Mouse (Mus musculus): ENCODE results near the gene Dcbld1. TPM values are rescaled to one million over a fixed set of nuclear protein-coding genes. Genes with fewer than 3 reads are reported as not detected.
"Not testable (repeated sequence)": the region's sequence is repeated elsewhere in the genome, so short reads cannot be mapped to it uniquely, and the experiment has no call there.

Dcbld1 gene
- total RNA-seq, 2 experiments from 2014 or later = 5.5 to 6.3 TPM

DNA sequence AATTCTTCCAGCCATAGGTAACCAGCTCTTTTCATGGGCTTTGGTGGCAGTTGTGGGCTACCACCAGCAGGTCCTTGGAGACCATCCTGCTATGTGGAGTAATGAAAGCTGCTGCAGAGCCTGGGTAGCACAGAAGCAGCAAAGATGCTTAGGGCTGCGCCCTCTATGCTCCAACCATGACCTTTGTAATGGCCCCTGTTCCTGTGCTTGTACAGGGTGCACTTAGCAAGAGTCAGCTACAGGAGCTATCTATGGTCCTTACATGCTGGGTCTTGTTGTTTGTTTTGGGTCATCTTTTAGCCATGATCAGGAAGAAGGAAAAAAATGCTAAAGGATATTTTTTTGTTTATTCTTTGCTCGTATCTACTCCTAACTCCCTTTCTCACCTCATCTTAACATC lies 24.3 kb downstream of the Dcbld1 start:
- no peak for DNase-seq (ENCODE audit: low spot score in 2 of 2)
- intact Hi-C loops (cut with DNase I) = no loop called here

DNA sequence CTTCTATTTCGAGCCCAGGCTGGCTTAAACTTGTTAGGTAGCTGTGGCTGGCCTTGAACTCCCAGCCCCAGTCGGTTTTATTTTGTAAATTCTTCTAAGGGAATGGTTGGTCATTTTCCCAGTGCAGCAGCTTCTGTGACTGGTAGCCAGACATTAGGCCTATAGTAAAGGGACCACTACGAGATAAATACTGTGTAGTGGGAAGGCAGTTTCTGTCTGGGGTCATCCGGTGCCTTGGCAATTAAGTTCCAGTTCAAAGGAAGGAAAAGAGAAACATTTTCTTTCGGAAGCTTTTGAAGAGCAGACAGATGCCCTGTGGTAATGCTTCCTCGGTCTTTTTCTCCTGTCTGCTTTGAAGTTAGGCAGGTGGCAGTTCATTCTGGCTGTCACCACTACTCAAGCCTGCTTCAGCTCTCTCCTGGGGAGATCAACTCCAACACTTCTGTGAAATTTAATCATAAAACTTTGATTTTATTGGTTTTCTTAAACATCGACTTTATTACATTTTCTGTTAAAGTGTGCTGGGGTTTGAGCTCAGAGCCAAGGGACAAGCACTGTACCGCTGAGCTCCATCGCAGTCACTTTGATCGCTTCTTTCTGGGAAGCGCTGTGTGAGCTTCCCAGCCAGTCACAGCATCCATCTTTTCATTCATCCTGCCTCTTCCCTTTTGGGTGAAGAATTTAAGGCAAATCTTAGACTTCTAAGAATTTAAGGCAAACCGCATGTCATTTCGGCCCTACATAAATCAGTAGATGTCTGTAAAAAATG lies 24.9 kb downstream of the Dcbld1 start:
- DNase-seq (ENCODE audit: low spot score in 2 of 2) = no peak
- intact Hi-C loops (cut with DNase I) = no loop called here

DNA sequence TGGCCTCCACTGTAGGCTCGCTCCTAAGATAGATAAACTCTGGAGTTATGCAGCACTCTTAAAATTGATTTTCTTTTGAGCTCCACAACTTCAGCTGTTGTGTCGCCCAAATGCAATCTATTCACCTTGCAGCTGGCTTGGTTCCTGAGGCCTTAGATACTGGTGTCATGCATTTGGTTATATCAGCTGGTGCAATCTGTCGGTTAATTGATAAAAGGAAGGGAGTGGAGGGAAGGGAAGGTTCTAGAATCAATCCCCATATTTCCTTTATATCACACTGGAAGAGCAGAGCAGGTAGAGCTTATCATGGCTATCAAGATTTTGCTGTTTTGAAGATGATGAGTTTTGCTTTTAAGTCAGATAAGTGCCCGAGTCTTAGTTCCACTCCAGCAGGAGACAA lies 26.8 kb downstream of the Dcbld1 start:
- intact Hi-C loops (cut with DNase I) = no loop called here
- no peak for DNase-seq (ENCODE audit: low spot score in 2 of 2)

DNA sequence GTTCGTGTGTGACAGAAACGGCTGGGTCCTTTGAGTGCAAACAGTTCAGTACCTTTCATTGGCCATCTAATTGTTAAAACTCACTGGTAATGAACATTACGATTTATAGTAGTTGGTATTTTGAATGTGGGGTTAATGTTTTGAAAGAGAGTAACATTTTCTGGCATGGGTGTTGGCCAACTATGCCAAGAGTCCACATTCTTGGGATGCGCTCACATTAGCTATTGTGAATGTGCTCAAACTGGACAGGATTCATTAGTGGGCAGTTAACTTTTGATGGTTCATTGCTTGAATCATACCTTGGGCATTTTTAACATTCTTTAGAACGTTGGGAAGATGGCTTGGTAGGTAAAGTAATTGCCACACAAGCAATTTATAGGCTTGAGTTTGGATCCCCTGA lies 30.7 kb downstream of the Dcbld1 start:
- DNase-seq (ENCODE audit: low spot score in 2 of 2) = no peak
- intact Hi-C loops (cut with DNase I) = no loop called here

DNA sequence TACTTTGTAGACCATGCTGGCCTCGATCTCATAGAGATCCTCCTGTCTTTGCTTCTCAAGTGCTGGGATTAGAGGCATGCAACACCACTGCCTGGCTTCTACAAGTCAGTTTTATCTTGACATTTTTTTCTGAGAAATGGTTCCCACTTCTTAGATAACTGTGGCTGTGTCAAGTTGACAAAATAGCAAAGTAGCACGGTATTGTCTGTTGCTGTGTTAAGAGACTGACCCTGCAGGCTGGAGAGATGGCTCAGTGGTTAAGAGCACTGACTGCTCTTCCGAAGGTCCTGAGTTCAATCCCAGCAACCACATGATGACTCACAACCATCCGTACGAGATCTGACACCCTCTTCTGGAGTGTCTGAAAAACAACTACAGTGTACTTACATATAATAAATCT lies 35.5 kb downstream of the Dcbld1 start:
- intact Hi-C loops (cut with DNase I) = no loop called here
- no peak for DNase-seq (ENCODE audit: low spot score in 2 of 2)

DNA sequence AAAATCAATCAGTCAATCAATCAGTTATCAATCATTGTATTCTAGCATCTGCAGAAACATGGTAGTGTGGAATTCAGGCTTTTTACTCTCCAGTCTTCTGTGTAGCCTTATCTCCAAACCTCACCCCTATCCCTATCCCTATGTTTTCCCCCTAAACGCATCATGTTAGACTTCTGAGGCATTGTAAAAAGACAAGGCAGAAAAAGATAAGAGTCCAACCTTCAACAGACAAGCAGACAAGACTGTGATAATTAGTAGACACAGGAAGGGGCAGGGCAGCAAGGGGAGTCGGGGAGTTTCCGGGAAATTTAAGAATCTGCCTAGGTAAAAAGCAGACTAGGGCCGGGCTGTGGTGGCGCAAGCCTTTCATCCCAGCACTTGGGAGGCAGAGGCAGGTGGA lies 38.0 kb downstream of the Dcbld1 start:
- DNase-seq (ENCODE audit: low spot score in 2 of 2) = no peak
- intact Hi-C loops (cut with DNase I) = no loop called here

DNA sequence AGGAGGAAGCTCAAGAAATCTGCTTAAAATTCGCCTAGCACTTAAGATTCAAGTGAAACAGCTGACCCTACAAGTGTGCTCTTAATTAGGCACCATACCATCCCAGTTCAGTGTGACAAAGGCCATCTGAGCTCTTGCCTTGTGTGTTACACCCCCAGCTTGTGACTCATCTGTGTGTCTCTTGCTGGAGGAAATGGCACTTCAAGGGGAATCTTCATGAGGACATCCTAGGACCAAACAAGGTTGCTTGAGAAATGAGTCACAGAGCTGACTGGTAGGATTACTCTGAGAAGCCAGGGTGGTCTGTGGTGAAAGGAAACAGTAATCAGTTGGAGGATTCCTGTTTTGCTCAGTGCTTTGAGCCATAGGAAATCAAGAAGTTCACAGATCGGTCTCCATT lies 39.6 kb downstream of the Dcbld1 start:
- no peak for DNase-seq (ENCODE audit: low spot score in 2 of 2)
- intact Hi-C loops (cut with DNase I) = no loop called here

DNA sequence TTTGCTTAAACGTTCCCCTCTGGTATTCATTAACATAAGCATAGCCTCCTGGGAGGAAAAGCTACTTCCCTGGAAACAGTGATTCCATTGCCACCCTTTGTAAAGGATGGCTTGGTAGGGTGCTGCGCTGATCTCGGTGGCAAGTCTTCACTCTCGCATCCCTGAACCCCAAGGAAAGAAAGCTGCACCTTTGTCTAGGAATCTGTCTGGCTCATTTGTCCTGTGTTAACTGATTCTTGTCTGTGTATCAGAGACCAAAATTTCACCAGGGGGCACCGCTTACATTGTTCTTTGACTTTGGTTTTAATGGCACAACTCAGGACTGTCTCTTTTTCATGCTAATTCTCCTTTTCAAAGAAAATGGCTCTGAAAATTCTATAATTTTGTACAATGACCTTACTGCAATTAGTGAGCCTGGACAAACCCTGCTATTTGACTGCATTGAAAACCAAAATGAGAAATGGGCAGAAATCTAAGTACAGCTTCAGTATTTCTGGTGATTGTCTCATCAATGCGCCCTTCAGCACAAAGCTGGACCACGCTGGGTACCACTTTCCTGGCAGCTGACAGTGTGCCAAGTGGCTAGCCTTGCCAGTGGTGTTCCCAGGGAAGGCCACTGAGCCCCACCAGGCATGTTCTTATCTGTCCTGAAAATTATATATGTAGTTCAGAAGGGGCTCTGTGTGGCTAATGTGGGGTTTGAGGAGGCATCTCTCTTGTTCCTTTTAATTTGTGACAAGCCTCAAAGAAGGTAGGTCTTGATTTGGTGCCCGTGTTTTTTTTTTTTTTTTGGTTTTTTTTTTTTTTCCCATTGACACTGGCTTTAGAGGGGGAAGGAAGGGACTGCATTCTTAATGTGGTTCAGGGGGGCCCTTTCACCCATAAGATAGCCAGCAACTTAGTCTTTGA lies 40.8 kb downstream of the Dcbld1 start:
- intact Hi-C loops (cut with DNase I) = no loop called here
- DNase-seq (ENCODE audit: low spot score in 2 of 2) = no peak

DNA sequence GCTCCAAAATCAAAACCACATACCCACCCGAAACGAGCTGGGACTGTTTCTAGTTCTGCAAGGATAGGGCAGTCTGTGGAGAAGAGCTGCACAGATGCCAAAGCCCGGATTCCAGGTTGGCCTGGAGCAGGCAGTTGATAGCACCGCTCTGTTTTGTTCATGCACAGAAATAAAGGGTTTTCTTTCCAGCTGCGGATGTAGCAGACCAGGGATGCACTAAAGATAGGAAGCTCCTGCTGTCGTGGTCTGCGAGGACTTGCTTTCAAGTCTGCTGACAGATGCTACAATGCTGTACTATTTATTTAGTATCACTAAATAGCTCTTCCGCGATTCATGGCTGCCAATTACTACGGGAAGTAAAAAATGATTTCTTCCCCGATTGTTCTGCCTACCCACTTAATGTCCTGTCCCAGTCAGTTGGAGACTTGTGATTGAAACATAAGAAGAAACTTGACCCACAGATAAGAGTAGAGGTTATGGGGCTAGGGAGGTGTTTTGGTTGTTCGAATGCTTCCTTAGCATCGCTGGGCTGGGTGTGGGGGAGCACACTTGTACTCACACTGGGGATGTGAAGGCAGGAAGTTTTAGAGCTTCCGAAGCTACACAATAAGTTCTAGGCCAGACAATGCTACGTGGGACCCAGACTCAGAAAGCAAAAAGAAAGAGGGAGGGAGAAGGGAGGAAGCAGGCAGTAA lies 41.6 kb downstream of the Dcbld1 start:
- intact Hi-C loops (cut with DNase I) = no loop called here
- DNase-seq (ENCODE audit: low spot score in 2 of 2) = peak in 1 of 2 experiments; percentile 3

DNA sequence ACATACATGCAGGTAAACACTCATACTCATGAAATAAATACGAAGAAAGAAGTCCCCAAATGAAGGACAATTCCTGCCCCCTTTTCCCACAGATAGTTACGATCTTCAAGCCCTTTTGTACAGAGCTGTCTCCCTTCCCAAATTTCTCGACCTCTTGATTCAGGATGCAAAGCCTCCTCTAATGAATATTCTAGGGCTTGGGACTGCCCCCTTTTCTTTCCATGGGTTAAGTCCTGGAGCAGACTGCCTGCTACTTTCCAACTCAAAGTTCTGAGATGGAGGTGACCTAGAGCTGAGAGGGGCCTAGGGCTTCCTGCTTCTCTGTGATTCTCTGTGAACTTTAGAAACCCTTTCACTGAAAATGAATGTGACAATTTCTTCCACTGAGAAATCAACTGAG lies 43.2 kb downstream of the Dcbld1 start:
- intact Hi-C loops (cut with DNase I) = no loop called here
- DNase-seq (ENCODE audit: low spot score in 2 of 2) = no peak

DNA sequence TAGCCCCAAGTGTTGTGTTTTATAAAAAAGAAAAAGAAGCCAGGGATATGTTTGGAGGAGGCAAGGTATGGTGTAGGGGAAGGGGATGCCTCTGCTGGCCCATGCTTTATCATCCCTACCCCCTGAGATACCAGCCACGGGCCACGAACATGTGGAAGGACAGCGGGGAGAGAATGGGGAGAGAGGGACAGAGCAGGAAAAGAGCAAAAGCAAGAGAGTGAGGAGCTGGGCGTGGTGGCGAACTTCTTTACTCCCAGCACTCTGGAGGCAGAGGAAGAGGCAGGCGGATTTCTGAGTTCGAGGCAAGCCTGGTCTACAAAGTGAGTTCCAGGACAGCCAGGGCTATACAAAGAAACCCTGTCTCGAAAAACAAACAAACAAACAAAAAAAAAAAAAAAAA lies 44.1 kb downstream of the Dcbld1 start:
- intact Hi-C loops (cut with DNase I) = not testable (repeated sequence)

DNA sequence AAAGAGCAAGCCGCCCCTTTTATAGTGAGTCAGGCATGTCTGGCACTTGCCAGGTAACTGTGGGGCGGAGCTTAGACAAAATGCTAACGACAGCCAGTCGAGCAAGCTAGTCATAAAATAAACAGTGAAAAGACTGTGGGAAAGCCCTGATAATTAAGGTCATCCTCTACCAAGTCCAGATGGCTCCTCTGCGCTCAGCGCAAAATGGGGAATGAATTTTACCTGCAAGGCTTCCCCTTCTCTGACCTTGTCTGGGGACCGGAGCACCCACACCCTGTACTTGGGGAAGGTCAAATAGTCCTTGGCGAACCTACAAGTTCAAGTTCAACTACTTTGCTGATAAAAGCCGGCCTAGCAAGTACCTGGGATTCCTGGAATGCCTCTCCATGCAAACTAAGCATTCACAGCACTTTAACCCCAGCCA lies 44.6 kb downstream of the Dcbld1 start:
- no peak for DNase-seq (ENCODE audit: low spot score in 2 of 2)
- intact Hi-C loops (cut with DNase I) = no loop called here

More for the DNA sequence above, 44.1 kb downstream of the Dcbld1 start:
- not testable (repeated sequence) for DNase-seq (ENCODE audit: low spot score in 2 of 2)

DNA sequence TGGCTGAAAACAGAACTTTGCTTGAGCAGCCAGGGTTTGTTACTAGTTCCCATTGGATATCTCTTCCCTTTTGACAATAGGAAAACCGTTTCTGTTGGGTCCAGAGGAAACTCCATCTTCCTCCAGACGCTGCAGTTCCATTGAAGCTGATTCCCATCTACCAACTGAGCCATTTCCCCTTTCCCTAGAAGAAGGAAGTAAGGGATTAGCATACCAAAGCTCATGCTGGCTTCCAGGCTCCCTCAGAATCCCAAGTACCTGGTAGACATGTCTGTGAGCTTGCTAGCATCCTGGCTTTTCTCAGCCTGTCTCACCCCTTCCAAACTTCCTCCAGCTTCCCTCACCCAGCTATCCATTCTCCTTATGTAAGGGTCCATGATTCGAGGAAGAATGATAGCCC lies 45.4 kb downstream of the Dcbld1 start:
- intact Hi-C loops (cut with DNase I) = no loop called here
- DNase-seq (ENCODE audit: low spot score in 2 of 2) = no peak

DNA sequence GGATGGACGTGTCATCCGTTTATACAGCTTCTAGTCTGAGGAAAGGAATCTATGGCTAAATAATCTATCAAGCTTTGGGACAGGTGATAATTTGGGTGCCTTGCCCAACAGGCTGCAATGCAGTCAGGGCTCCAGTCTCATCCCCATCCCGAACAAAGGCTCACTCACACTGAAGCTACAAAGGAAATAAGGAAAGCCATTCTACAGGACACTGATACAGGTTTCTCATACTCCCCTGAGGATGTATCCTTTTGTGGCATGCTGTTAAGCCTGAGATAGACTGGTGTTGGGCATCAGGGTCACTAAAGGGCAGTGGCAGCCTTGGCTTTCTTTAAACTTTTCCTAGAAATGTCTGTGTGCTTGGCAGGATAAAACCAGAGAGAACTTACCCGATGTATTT lies 46.5 kb downstream of the Dcbld1 start:
- intact Hi-C loops (cut with DNase I) = no loop called here
- DNase-seq (ENCODE audit: low spot score in 2 of 2) = no peak

DNA sequence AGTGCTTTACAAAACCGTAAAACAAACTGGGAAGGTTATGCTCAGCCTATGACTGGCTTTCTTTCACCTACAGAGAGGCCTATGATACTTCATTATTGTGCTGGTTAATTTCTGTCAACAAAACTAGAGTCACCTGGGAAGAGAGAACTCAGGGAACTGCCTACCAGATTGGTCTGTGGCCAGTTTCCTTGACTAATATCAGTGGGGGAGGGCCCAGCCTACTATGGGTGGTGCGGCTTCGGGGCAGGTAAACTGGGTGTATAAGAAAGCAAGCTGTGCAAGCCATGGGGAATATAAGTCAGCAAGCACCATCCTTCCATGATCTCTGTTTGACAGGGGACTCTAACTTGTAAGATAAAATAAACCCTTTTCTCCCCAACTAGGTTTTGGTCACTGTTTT lies 47.2 kb downstream of the Dcbld1 start:
- intact Hi-C loops (cut with DNase I) = no loop called here
- no peak for DNase-seq (ENCODE audit: low spot score in 2 of 2)

DNA sequence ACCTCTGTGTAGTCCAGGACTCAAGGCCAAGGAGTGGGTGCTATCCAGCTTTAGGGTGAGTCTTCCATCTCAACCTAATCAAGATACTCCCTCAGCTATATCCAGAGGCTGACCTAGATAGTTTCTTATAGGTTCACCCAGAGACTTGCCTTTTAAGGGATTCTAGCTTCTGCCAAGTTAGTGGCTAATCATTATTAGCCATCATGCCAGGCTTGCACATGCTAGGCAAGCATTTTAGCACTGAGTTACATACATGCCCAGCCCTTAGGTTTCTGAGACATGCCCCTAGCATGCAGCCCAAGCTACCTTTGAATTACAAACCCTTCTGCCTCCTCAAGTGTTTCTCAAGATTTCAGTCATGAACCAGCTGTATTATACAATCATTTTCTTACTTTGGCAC lies 47.9 kb downstream of the Dcbld1 start:
- intact Hi-C loops (cut with DNase I) = no loop called here
- DNase-seq (ENCODE audit: low spot score in 2 of 2) = no peak

DNA sequence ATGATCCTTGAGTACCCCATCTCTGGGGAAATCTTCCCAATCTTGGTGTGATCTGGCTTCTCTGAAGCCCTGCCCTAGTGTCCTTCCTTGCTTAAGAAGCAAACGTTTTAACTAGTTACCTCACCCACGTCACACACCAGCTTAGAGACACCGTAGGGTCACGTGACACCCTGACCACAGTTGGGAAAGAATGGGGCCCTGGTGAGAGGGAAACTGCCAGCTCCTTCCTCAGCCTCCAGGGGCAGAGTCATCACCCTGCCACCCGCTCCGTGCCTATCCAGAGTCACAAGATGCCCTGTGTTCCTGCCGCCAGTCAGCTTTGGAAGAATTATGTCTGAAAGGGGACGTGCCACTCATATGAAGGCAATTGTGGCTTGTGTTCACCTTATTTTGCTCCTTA lies 51.2 kb downstream of the Dcbld1 start:
- no peak for DNase-seq (ENCODE audit: low spot score in 2 of 2)
- intact Hi-C loops (cut with DNase I) = no loop called here

DNA sequence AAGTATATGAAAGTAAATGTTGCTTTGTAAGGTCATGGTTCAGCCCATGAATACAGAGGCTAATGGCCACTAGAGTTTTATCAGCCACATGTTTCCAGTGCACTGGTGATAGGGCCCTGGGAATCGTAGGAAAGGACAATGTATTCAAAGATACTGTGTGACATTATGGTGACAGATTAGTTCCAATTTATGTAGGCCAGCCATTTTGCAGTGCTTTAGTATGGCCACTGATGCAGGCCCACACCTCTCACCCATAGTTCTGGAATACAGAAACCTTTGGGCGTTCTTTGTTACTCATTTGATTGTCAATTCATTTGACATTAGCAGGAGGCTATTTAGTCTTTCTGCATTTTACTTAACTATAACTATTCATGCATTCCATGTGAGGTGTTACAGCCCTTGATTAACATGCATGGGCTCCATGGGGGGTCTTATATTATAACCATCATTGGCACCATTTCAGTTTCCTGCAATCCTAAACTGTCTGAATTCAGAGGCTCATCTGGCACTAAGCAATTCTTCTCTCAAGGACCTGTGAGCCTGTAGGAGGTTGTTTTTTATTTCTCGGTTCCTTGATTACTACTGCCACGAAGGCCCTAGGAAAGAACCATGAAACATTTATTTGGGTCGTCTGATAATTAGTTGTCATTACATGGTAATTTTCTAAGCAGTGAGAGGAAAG lies 54.6 kb downstream of the Dcbld1 start:
- intact Hi-C loops (cut with DNase I) = no loop called here
- no peak for DNase-seq (ENCODE audit: low spot score in 2 of 2)

DNA sequence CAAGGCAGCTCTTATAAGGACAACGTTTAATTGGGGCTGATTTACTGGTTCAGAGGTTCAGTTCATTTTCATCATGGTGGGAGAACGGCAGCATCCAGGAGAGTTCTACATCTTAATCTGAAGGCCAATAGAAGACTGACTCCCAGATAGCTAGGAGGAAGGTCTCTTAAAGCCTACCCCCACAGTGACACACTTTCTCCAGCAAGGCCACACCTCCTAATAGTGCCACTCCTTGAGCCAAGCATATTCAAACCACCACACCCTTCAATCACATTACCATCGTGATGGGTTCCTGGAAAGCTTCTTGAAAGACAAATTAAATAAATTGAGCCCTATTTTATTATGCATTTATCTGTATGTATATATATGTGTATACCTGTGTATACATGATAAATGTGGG lies 55.8 kb downstream of the Dcbld1 start:
- intact Hi-C loops (cut with DNase I) = no loop called here
- no peak for DNase-seq (ENCODE audit: low spot score in 2 of 2)

DNA sequence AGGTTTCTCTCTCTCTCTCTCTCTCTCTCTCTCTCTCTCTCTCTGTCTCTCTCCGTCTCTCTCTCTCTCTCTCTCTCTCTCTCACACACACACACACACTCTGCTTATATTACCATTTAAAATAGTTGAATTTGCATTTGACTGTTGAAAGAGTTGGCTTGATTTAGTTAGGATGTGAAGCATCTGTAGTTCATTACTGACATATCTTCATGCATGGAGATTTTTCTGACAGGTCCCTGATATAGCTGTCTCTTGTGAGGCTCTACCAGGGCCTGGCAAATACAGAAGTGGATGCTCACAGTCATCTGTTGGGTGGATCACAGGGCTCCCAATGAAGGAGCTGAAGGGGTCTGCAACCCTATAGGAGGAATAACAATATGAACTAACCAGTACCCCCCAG lies 59.0 kb downstream of the Dcbld1 start:
- intact Hi-C loops (cut with DNase I); DNase-seq (ENCODE audit: low spot score in 2 of 2): not testable (repeated sequence)

Data from left cerebral cortex, postnatal 36 days (tissue).